Mouse (Mus musculus) thymus, postnatal 10 days (tissue): ENCODE results near the gene Flnc.

ENCODE experiments used
- DNase-seq, 2 experiments: peaks; one replicate each; pipeline ENCODE4 v3.0.0; 2021; ENCODE audit warnings: low spot score in 2 of 2

Gene Flnc

DNA sequence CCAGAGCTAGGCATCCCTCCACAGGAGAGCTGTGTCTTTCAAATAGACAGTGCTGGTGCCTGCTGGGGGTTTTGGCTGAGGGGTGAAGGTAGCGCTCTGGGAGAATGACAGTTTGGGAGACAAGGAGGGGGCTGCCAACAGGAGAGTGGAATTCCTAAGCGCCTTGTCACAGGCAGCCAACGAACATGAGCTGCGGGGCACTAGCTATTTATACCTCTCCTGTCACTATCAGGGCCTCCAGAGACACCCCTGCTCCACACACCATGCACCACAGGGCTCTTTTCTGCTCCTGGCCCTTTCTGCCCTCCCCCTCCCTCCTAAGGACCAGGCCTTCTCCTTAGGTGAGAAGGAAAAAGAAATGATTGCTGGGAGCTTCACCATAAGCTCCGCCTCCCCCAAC, 1.6 kb upstream of the Flnc start:
- no peak for DNase-seq

DNA sequence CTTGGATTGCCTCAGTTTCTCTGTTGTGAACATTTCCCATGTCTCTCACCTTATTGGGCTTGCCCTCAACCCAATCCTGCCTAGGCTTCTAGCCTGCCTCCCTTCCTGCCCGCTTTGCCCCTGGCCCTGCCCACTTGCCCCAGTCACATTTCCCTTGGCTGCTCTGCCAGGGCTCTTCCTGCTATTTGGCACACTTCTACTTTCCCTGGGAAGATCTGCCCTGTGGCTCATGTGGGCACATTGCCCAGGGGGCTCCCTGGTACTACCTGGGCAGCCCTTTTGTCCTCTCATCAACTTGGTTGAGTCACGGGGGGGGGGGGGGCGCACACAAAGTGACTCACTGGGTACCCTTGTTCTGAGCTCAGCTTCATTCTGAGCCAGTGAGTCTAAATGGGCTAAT, 900 bp upstream of the Flnc start:
- no peak for DNase-seq

DNA sequence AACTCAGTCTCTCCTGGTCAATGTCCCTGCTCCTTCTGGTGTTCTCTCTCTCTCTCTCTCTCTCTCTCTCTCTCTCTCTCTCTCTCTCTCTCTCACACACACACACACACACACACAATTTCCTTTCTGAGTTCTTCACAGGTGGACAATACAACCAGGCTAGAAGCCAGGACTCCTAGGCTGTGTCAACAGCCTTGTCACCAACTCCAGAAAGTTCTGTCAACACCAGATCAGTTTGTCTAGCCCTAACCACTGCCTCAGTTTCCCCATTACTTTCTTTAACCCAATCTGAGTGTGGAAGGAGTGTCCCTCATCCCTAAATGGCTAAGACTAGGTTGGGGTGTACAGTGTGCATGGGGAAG, 399 bp upstream of the Flnc start:
- no peak for DNase-seq

DNA sequence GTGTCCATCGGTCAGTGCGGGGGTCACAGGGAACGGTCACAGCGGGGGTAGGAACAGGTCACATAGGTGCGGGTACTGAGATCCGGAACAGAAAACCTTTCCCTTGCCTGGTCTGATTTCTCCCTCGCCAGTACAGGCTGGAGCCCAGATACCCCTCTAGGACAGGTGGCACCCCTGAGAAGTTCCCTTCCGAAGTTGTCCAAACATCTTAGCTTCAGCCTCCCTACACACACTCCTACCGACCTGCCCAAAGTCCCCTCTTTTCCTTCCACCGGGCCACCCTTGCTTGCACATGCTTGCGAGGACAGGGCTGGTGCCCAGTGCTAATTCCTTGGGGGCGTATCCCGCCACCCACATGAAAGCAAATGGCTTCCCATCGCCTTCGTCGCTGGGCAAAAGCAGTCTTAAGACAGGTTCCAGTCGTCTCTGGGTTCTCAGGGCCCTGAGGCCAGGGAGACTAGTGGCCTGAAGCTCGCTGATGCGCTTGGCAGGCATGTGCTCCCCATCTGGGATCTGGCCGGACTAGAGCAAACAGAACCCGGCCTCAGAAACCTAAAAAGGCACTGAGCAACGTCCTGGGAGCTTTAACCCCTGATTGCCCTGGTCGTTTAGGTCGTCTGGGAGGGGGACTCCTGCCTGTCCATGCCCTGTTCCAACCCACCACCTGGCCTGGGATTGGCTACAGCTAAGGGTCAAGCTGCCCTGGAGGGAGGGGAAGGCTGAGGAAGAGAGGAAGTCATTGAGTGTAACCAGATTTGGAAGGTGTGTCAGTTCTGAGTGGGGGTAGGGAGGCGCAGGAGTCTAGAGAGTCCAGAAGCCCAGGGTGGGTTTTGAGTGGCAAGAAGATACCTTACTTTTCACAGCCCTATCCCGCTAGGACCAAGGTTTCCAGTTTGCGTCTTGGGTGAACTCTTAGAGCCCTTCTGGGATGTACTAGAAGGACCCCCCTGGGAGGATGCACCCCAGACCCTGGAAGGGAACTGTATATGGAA, 1.0 kb downstream of the Flnc start:
- no peak for DNase-seq

DNA sequence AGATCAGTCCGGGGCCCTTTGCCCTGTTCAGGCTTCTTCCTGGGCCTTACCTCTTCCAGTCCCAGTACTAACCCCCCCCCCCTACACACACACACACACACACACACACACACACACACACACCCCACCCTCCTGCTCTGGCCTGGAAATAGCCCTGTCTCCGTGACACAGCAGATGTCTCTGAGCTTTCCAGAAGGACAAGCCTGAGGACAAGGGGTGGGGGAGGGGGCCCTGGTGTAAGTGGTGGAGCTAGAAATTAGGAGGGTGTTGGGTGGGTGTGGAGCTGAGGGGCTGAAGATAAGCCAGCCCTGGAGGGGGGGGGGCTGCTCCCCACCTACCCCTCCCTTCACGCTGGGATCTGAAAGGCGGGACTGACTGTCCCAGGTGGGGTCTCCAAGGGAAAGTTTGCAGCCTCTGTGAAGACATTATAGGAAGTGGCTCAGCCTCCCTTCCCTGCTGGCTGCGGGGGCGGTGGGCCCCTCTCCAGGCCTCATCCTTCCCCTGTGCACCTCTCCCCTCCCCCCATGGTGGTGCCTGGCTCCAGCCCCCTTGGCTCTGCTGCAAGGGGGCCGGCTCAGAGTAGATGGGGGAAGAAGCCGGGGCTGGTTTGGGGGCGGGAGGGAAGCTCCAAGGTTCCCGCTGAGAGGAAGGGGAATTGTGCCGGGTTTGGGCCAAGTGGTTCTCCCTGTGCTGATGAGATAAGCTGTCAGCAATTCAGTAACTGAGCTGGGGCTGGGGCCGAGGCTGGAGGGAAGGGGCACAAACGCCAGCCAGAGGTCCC, 2.0 kb downstream of the Flnc start:
- DNase-seq, result no peak

DNA sequence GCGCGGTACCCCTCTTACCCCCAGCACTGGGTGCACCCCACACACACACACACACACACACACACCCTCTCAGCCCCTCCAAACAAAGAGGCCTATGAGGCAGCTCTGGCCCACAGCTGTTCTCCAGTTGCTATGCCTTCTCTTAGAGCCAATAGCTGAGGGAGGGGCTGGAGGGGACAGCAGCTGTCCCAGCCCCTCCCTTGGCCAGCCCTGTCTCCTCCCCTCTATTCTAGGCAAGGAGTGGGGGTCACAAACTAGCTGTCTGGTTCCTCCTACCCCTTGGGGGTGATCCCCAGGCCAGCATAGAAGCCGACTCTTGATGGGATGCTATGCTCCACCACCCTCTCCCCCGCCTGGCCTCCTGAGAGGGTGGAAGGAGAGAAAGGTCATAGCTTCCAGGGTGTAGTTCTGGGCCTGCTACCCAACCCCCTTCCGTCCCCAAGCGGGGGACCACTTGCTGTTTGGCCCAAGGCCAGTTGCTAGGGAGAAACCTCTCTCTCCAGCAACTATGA, 2.9 kb downstream of the Flnc start:
- DNase-seq, result no peak

DNA sequence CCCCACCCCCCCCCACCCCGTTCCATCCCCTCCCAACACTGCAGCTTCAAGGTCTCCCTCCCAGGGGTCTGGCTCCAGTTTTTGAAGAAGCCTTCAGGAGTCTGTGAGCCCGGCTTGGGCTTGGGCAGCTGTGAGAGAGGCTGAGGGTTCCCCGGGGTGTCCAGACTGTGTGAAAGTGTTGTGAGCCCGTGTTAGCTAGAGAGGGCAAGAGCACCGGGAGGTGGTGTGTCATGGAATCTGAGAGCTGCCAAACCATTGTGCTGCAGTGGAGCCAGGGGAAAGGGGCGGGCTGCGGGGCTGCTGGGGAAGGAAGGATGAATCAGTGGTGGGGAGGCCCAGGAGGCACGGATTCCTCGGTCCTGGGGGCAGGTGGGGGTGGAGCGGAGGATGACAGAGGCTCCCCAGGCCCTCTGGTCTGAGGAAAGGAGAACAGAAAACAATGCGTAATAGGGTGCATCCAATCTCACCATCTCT, 3.4 kb downstream of the Flnc start:
- no peak for DNase-seq

DNA sequence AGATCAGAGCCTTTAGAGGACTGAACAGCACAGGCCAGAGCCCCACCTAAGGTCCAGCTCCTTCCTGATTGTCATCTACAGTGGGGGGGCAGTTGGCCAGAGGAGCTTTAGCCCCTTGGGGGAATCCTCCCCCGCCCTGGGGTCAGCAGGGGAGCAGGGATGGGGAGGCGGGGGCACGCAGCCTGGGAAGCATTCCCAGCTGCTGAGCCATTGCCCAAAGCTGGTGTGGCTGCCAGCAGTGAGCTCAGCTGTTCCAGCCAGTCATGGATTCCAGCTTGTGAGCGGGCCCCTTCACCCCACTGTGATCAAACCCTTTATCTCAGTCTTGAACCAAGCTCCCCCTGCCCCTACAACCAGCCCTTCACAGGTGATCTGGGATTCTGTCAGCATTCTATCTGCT, 6.2 kb downstream of the Flnc start:
- DNase-seq, result no peak

DNA sequence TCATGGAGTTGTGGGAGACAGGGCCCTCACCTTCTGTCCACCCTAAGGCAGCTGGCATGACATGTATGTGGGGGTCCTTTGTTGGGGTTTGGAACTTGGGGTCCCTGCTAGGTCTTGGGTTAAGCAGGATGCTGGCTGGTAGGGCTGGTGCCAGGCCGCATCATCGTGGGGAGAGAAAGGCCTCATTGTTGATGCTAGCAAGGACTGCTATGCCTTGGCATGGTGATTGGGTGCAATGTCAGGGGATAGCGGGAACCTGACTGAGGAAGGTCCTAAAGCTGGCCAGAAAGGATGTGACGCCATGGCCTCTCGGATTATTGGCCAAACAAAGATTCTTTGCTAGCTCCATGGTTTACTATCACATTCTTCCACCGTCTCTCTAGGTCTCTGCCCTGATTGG, 6.7 kb downstream of the Flnc start:
- DNase-seq, result no peak

DNA sequence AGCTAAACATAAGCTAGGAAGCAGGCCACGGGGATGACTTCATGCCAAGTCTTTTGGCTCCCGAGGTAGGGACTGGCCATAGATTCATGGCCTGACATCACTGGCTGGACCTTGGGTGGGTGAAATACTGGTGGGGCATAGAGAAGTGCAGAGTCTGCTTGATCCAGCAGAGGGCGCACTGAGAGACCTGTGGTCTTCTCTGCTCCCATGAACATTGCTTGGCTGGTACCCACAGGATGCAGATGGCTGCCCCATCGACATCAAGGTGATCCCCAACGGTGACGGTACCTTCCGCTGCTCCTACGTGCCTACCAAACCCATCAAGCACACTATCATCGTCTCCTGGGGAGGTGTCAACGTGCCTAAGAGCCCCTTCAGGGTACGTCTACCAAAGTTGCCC, 11.7 kb downstream of the Flnc start:
- DNase-seq, result peak in 1 of 2 experiments; percentile 53

DNA sequence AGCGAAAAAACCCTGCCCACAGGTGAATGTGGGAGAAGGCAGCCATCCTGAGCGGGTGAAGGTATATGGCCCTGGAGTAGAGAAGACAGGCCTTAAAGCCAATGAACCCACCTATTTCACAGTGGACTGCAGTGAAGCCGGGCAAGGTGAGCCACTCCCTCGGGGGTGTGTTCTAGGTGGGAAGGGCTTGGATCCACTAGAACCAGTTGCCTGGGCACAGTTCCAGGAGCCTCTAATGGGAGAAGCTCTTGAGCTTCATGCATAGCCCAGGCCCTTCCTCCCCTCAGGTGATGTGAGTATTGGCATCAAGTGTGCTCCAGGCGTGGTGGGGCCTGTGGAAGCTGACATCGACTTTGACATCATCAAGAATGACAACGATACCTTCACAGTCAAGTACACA, 12.3 kb downstream of the Flnc start:
- DNase-seq, result no peak

DNA sequence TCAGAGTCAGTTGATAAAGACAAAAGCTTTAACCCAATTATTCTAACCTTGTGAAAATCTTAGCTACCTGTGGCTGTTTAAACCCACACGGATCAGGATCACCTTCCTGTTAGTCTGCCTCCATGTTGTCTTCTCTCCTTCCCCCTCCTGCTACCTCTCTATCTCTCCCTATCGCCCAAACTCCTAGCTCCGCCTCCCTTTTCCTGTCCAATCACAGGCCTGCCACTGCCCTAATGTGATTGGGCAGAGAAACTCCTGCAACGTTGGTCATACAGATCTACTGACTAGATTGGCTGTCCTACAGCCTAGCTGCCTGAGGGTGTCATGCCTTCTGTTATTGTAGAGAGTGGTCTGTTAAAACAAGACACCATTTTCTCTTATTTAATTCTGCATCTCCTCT, 16.8 kb downstream of the Flnc start:
- no peak for DNase-seq

DNA sequence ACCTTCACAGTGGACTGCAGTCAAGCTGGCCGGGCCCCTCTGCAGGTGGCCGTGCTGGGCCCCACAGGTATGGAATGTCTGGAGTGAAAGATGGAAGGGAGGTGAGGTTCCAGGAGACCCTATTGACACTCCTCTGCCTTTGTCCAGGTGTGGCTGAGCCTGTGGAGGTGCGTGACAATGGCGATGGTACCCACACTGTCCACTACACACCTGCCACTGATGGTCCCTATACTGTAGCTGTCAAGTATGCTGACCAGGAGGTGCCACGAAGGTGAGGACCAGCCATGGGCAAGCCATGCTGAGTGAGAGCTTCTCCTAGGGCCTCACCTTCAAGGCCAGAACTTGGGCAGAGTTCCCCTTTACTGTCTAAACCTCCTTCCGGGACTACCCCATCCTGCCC, 17.6 kb downstream of the Flnc start:
- no peak for DNase-seq

DNA sequence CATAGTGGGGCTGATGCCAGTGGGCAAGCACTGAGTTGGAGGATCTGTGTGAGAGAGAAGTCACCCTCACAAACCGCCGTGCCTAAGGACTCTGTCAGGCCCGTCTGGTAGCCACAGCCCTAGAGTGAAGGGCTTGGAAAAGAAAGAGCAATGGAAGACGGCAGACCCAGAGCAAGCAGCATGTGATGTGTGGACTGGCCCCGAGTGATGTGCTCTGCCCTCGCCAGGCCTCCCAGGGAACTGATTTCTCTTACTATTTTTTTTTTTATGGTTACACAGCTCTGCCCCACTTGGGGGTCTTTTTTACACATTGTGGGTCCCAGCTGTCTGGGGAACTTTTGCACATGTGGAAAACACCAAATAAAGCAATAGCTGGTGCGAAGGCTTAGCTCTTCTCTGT, 28.4 kb downstream of the Flnc start:
- DNase-seq, result no peak

DNA sequence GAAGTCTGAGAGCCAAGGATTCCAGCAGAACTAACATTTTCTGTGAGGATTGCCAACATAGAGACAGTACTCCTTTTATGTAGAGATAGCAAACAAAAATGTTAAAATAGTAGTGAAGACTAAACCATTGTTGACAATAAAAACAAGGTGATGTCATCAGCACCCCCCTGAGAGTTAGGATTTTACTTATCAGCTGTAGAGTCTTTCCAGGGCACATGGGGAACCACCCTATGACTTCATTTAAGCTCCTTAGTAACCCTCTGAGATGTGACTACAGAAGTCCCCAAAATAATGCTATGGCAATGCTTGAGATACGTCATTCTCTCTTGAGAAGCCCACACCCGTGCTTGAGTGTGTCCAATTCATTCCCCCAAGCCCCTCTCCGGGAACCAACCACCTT, 30.3 kb downstream of the Flnc start:
- DNase-seq, result no peak

DNA sequence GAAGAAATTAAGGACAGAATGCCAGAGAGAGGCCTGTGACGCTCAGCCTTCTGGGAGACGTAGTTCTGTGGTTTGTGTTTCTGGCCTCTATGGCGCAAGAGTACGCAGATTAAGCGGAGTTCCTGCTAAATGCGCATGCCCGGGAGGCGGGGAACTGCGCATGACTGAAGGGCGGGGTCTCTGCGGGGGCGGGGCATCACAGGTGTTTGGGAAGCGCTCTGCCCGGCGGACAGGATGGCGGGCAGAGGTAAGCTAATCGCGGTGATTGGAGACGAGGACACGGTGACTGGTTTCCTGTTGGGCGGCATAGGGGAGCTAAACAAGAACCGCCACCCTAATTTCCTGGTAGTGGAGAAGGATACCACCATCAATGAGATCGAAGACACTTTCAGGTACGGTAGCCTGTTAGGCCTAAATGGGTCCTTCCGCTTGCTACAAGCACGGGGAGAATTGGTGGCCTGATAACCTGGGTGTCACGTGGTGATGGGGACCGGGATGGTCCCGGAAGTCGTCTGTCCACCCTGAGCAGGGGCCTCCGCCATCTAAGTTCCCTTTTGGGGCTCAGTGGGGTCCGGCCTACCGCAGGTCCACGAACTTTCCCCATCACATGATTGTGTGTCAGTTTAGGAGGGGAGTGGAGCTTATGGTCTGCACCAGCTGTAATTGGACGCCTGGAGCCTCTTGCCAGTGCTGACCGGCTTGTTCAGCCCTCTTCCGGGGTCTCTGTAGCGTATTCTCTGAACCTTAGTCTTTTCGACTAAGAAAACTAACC, 34.7 kb downstream of the Flnc start, which contains the start of gene Atp6v1f:
Gene Atp6v1f, plus strand, starts transcription at position 136 of the 772 bp plus-strand sequence.
- peak; percentile 84 to 91 for DNase-seq

DNA sequence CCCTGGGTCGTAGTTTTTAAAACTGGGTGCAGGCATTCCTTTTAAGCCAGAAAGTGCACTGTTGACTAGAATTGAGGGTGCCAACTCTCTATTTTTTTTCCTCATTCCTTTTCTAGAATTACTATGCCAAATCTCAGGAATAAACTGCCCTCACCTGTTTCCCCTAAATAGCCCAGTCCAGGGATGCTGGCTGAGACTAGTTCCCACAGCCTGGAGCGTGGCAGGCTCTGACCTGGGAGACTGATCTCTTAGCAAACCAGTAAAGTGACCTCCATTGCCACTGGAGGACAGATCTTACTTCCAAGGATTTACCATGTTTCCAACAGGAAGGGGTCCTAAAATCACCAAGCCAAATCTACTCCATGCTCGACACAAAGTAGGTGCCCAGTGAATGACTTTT, 35.8 kb downstream of the Flnc start:
- no peak for DNase-seq

DNA sequence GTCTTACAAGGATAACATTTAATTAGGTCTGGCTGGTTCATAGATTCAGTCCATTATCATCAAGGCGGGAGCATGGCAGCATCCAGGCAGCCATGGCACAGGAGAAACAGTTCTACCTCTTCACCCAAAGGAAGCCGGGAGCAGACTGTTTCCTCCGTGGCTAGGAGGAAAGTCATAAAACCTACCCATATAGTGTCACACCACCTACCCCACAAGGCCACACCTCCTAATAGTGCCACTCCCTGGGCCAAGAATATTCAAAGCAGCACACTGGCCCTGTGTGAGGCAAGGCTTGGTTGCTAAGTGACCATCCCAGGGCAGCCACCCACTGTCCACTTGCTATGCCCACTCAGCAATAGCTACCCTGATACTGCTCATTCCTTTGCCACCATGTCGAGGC, 38.1 kb downstream of the Flnc start, which contains the start of gene Atp6v1fnb:
Gene Atp6v1fnb, plus strand, starts transcription at position 301 of the 400 bp plus-strand sequence.
- no peak for DNase-seq

DNA sequence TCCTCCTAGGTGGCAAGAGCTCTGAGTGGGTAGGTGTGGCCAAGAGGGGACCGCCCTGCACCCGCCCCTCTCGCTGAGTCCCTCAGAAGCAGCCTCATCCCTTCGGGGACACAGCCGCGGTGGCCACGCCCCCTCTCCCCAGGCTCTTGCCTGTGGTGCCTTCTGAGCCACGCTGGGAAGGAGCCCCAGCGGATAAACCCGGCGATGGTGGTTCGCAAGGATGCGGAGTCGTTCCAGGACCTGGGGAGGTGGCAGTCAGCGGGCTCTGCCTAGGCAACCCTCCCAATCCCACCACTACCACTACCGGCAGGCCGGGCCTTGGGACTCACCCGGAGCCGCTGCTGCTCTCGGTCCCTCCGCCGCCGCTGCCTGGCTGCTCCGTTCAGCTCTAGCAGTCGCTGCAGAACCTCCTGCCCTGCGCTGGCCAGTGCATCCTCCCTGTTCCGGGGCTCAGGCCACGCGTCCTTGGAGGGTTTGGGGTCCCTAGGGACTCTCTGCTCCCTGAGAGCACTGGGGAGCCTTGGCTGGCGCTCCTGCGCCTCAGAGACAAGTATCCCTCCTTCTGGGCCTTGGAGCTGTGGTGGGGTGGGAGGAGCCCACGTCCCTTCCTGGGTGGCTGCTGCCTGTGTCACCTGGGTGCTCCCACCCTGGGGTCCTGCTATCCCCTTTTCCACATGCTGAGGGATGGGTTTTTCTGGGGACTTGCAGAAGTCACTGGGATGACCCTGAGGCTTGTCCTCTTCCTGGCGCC, 41.1 kb downstream of the Flnc start:
- DNase-seq, result peak; percentile 65 to 73

DNA sequence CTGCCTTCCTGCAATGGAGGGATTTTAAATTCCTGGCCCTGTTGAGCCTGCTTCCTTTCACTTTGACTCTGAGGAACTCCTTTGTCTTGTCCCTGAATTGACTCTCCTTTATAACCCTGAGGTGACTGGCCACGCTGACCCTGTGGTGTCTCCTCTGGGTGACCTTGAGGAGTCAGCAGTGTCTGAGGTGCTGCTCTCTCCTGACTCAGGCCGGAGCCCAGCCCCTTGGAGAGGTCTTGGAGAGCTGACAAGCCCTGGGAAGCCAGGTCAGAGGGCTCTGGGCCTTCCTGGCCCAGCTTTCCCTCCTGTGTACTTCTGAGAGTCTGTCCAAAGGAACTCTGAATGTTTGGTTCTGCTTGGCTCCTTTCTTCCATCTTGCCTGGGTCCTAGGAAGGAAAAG, 41.7 kb downstream of the Flnc start:
- no peak for DNase-seq

DNA sequence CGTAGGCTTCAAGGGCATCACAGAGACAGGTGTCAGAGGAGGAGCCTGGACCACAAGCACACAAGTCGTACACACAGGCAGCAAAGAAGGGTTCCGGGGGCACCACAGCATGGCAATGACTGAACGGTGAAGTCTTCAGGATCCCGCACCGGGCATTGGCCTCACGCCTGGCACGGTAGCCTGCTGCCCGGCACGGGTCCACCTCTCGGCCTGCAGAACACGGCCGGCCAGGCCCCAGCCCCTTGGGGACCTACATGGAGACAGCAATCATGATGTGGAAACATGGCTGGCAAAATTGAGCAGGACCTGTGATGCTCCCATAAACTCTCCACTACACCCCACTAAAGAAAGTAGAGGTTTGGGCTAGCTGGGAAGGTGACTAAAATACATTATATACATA, 49.6 kb downstream of the Flnc start:
- no peak for DNase-seq
